Mouse (Mus musculus): ENCODE measurements around the gene Olfr728. TPM values are rescaled to one million over a fixed set of nuclear protein-coding genes. Genes with fewer than 3 reads are reported as not detected.

Olfr728 gene
- polyA plus RNA-seq (2011; ENCODE audit: insufficient read depth, insufficient read length, low read depth, missing spikeins) = not detected in 2 replicates

GRCm38 (mm10) chr14:50142580-50142979, at the start of gene Olfr728:
Gene Olfr728 (minus strand): TSS chr14:50142680.
- H3K27ac ChIP-seq (ENCODE audit: insufficient read depth, low read length) = no peak within 1 kb of the TSS
- no peaks in the 10 kb centered on the region for H3K9me3 ChIP-seq (replicated peaks; ENCODE audit: control insufficient read depth, insufficient read depth, low read length, poor library complexity, severe bottlenecking)
- TF ChIP-seq EP300 (IDR thresholded peaks at IDR 0.05; ENCODE audit: insufficient read depth, low read depth, low read length) = no peak
- H3K4me3 ChIP-seq (ENCODE audit: low read depth, low read length) = no peak within 1 kb of the TSS
- no peaks in the 10 kb centered on the region for H3K36me3 ChIP-seq (ENCODE audit: control insufficient read depth, insufficient read depth, low read length, poor library complexity, severe bottlenecking)
- no peak within 1 kb of the TSS for H3K9ac ChIP-seq (ENCODE audit: low read depth, poor library complexity, severe bottlenecking)
- no peaks in the 10 kb centered on the region for H3K27me3 ChIP-seq (ENCODE audit: control insufficient read depth, insufficient read depth, low read length, poor library complexity, severe bottlenecking)
- H3K4me1 ChIP-seq (ENCODE audit: control insufficient read depth, insufficient read depth, low read length) = no peaks in the 10 kb centered on the region

- Histone ChIP-seq H3K4me3 (ENCODE audit: low read depth, low read length) (no peak within 1 kb of the TSS), H3K36me3 (ENCODE audit: control insufficient read depth, insufficient read depth, low read length, poor library complexity, severe bottlenecking) (no peaks in the 10 kb centered on the region), H3K27ac (ENCODE audit: insufficient read depth, low read length) (no peak within 1 kb of the TSS), H3K9me3 (replicated peaks; ENCODE audit: control insufficient read depth, insufficient read depth, low read length, poor library complexity, severe bottlenecking) (no peaks in the 10 kb centered on the region), H3K4me1 (ENCODE audit: control insufficient read depth, insufficient read depth, low read length) (no peaks in the 10 kb centered on the region), H3K27me3 (ENCODE audit: control insufficient read depth, insufficient read depth, low read length, poor library complexity, severe bottlenecking) (no peaks in the 10 kb centered on the region), H3K9ac (ENCODE audit: low read depth, poor library complexity, severe bottlenecking) (no peak within 1 kb of the TSS)
- no peak for TF ChIP-seq POLR2A (IDR thresholded peaks at IDR 0.05; ENCODE audit: insufficient read depth, low read length)
- no peak for TF ChIP-seq EP300 (IDR thresholded peaks at IDR 0.05; ENCODE audit: insufficient read depth, low read depth, low read length)
- no peak for TF ChIP-seq CTCF (IDR thresholded peaks at IDR 0.05; ENCODE audit: low read depth, low read length)
These were observed 45.6 kb upstream of the Olfr728 start, which contains the start of gene Olfr730 for GRCm38 (mm10) chr14:50188098-50188497. Gene Olfr730 (minus strand): TSS chr14:50188198.

- H3K27me3 ChIP-seq (ENCODE audit: control insufficient read depth, insufficient read depth, low read length, poor library complexity, severe bottlenecking) = no peaks in the 10 kb centered on the region
- TF ChIP-seq EP300 (IDR thresholded peaks at IDR 0.05; ENCODE audit: insufficient read depth, low read depth, low read length) (no peak), POLR2A (IDR thresholded peaks at IDR 0.05; ENCODE audit: insufficient read depth, low read length) (no peak), CTCF (IDR thresholded peaks at IDR 0.05; ENCODE audit: low read depth, low read length) (no peak)
- no peaks in the 10 kb centered on the region for H3K4me1 ChIP-seq (ENCODE audit: control insufficient read depth, insufficient read depth, low read length)
- no peaks in the 10 kb centered on the region for H3K9me3 ChIP-seq (replicated peaks; ENCODE audit: control insufficient read depth, insufficient read depth, low read length, poor library complexity, severe bottlenecking)
- no peak within 1 kb of the TSS for H3K9ac ChIP-seq (ENCODE audit: low read depth, poor library complexity, severe bottlenecking)
- H3K4me3 ChIP-seq (ENCODE audit: low read depth, low read length) = no peak within 1 kb of the TSS
- H3K36me3 ChIP-seq (ENCODE audit: control insufficient read depth, insufficient read depth, low read length, poor library complexity, severe bottlenecking) = no peaks in the 10 kb centered on the region
- H3K27ac ChIP-seq (ENCODE audit: insufficient read depth, low read length) = no peak within 1 kb of the TSS
These were observed 10.3 kb upstream of the Olfr728 start, which contains the start of gene Olfr729 for GRCm38 (mm10) chr14:50152810-50153209. Gene Olfr729 (minus strand): TSS chr14:50152910.

- Histone ChIP-seq H3K4me3 (ENCODE audit: low read depth, low read length) (no peak within 1 kb of the TSS), H3K27ac (ENCODE audit: insufficient read depth, low read length) (no peak within 1 kb of the TSS), H3K9me3 (replicated peaks; ENCODE audit: control insufficient read depth, insufficient read depth, low read length, poor library complexity, severe bottlenecking) (no peaks in the 10 kb centered on the region), H3K9ac (ENCODE audit: low read depth, poor library complexity, severe bottlenecking) (no peak within 1 kb of the TSS), H3K4me1 (ENCODE audit: control insufficient read depth, insufficient read depth, low read length) (no peaks in the 10 kb centered on the region), H3K27me3 (ENCODE audit: control insufficient read depth, insufficient read depth, low read length, poor library complexity, severe bottlenecking) (no peaks in the 10 kb centered on the region), H3K36me3 (ENCODE audit: control insufficient read depth, insufficient read depth, low read length, poor library complexity, severe bottlenecking) (no peaks in the 10 kb centered on the region)
- no peak for TF ChIP-seq CTCF (IDR thresholded peaks at IDR 0.05; ENCODE audit: low read depth, low read length)
- no peak for TF ChIP-seq POLR2A (IDR thresholded peaks at IDR 0.05; ENCODE audit: insufficient read depth, low read length)
- no peak for TF ChIP-seq EP300 (IDR thresholded peaks at IDR 0.05; ENCODE audit: insufficient read depth, low read depth, low read length)
These were observed 19.6 kb downstream of the Olfr728 start, which contains the start of gene Olfr727 for GRCm38 (mm10) chr14:50122886-50123285. Gene Olfr727 (plus strand): TSS chr14:50123186.

GRCm38 (mm10) chr14:50090853-50091252, 51.6 kb downstream of the Olfr728 start, which contains the start of gene Olfr726:
Gene Olfr726 (minus strand): TSS chr14:50090953.
- no peak for TF ChIP-seq POLR2A (IDR thresholded peaks at IDR 0.05; ENCODE audit: insufficient read depth, low read length)
- TF ChIP-seq CTCF (IDR thresholded peaks at IDR 0.05; ENCODE audit: low read depth, low read length) = no peak
- TF ChIP-seq EP300 (IDR thresholded peaks at IDR 0.05; ENCODE audit: insufficient read depth, low read depth, low read length) = no peak
- no peaks in the 10 kb centered on the region for H3K4me1 ChIP-seq (ENCODE audit: control insufficient read depth, insufficient read depth, low read length)
- no peak within 1 kb of the TSS for H3K4me3 ChIP-seq (ENCODE audit: low read depth, low read length)

More at GRCm38 (mm10) chr14:50090853-50091252, 51.6 kb downstream of the Olfr728 start, which contains the start of gene Olfr726:
- Histone ChIP-seq H3K27me3 (ENCODE audit: control insufficient read depth, insufficient read depth, low read length, poor library complexity, severe bottlenecking) (no peaks in the 10 kb centered on the region), H3K9me3 (replicated peaks; ENCODE audit: control insufficient read depth, insufficient read depth, low read length, poor library complexity, severe bottlenecking) (no peaks in the 10 kb centered on the region), H3K27ac (ENCODE audit: insufficient read depth, low read length) (no peak within 1 kb of the TSS), H3K9ac (ENCODE audit: low read depth, poor library complexity, severe bottlenecking) (no peak within 1 kb of the TSS), H3K36me3 (ENCODE audit: control insufficient read depth, insufficient read depth, low read length, poor library complexity, severe bottlenecking) (no peaks in the 10 kb centered on the region)

Other genes with a start within 250 kb of the Olfr728 start
- gene Olfr722, start 240.7 kb downstream of the Olfr728 start, polyA plus RNA-seq (2011; ENCODE audit: insufficient read depth, insufficient read length, low read depth, missing spikeins) = not detected in 2 replicates
- gene Olfr723, start 210.9 kb downstream of the Olfr728 start, polyA plus RNA-seq (2011; ENCODE audit: insufficient read depth, insufficient read length, low read depth, missing spikeins) = not detected in 2 replicates
- not detected in 2 replicates for gene Olfr724, start 179.4 kb downstream of the Olfr728 start, polyA plus RNA-seq (2011; ENCODE audit: insufficient read depth, insufficient read length, low read depth, missing spikeins)
- not detected in 2 replicates for gene Olfr725, start 102.3 kb downstream of the Olfr728 start, polyA plus RNA-seq (2011; ENCODE audit: insufficient read depth, insufficient read length, low read depth, missing spikeins)
- gene Olfr726, start 51.7 kb downstream of the Olfr728 start, polyA plus RNA-seq (2011; ENCODE audit: insufficient read depth, insufficient read length, low read depth, missing spikeins) = not detected in 2 replicates
- not detected in 2 replicates for gene Olfr727, start 19.5 kb downstream of the Olfr728 start, polyA plus RNA-seq (2011; ENCODE audit: insufficient read depth, insufficient read length, low read depth, missing spikeins)
- 0.13 TPM in 1 of 2 replicates, not detected in the other for gene Olfr729, start 10.2 kb upstream of the Olfr728 start, polyA plus RNA-seq (2011; ENCODE audit: insufficient read depth, insufficient read length, low read depth, missing spikeins)
- gene Olfr730, start 45.5 kb upstream of the Olfr728 start, polyA plus RNA-seq (2011; ENCODE audit: insufficient read depth, insufficient read length, low read depth, missing spikeins) = not detected in 2 replicates
- not detected in 2 replicates for gene Olfr731, start 99.2 kb upstream of the Olfr728 start, polyA plus RNA-seq (2011; ENCODE audit: insufficient read depth, insufficient read length, low read depth, missing spikeins)
- gene Olfr732, start 141.5 kb upstream of the Olfr728 start, polyA plus RNA-seq (2011; ENCODE audit: insufficient read depth, insufficient read length, low read depth, missing spikeins) = not detected in 2 replicates
- gene Olfr733, start 158.8 kb upstream of the Olfr728 start, polyA plus RNA-seq (2011; ENCODE audit: insufficient read depth, insufficient read length, low read depth, missing spikeins) = not detected in 2 replicates
- not detected in 2 replicates for gene Olfr734, start 184.1 kb upstream of the Olfr728 start, polyA plus RNA-seq (2011; ENCODE audit: insufficient read depth, insufficient read length, low read depth, missing spikeins)
- not detected in 2 replicates for gene Olfr735, start 206.2 kb upstream of the Olfr728 start, polyA plus RNA-seq (2011; ENCODE audit: insufficient read depth, insufficient read length, low read depth, missing spikeins)
- gene Tlr11, start 215.2 kb upstream of the Olfr728 start, polyA plus RNA-seq (2011; ENCODE audit: insufficient read depth, insufficient read length, low read depth, missing spikeins) = not detected in 2 replicates
- not detected in 2 replicates for gene Olfr736, start 238.5 kb upstream of the Olfr728 start, polyA plus RNA-seq (2011; ENCODE audit: insufficient read depth, insufficient read length, low read depth, missing spikeins)

Data from ES-Bruce4 (cell line).